Mouse (Mus musculus) G1E (cell line): Measurements from ENCODE around the gene Lin7c. TPM values are rescaled to one million over a fixed set of nuclear protein-coding genes. Genes with fewer than 3 reads are reported as not detected.

Source experiments
- ATAC-seq: 2 replicates; pipeline ENCODE4 v1.8.0; 2016; ENCODE audit warnings: mild to moderate bottlenecking; ENCODE audit not compliant: insufficient number of reproducible peaks, poor library complexity, low FRiP score, severe bottlenecking; ENCODE audit errors: extremely low read depth
- DNase-seq: peaks from one replicate; pipeline ENCODE4 v3.0.0; 2012; ENCODE audit warnings: low spot score
- H3K27me3 ChIP-seq: 2 replicates; pipeline ENCODE4 v1.6.1; 2012; ENCODE audit warnings: mild to moderate bottlenecking, low read length, inconsistent platforms; ENCODE audit not compliant: insufficient read depth
- H3K36me3 ChIP-seq: replicated peaks from 2 replicates; pipeline ENCODE3; 2012; ENCODE audit warnings: mild to moderate bottlenecking, inconsistent platforms
- H3K4me1 ChIP-seq: 2 replicates; pipeline ENCODE4 v1.6.1; 2012; ENCODE audit warnings: low read depth, low read length, inconsistent platforms, mixed read lengths; ENCODE audit not compliant: insufficient read depth
- H3K4me3 ChIP-seq: 2 replicates; pipeline ENCODE4 v1.5.1; 2012; ENCODE audit warnings: low read depth, mild to moderate bottlenecking, inconsistent platforms, low read length, moderate library complexity, mixed read lengths
- H3K9me3 ChIP-seq: replicated peaks from 2 replicates; pipeline ENCODE4 v1.6.1; 2012; ENCODE audit warnings: inconsistent platforms
- CTCF ChIP-seq: IDR thresholded peaks from 2 replicates; pipeline ENCODE4 v1.5.1; 2012; ENCODE audit warnings: low read depth, low read length, inconsistent platforms, mixed read lengths
- GATA1 ChIP-seq: IDR thresholded peaks from 2 replicates; pipeline ENCODE4 v1.6.1; 2012; ENCODE audit warnings: borderline replicate concordance, low read length, inconsistent platforms, mixed read lengths
- GATA2 ChIP-seq: IDR thresholded peaks from 2 replicates; pipeline ENCODE4 v1.6.1; 2012; ENCODE audit warnings: low read depth, low read length, inconsistent platforms, borderline replicate concordance
- POLR2AphosphoS5 ChIP-seq: IDR thresholded peaks from 2 replicates; pipeline ENCODE4 v1.6.1; 2012; ENCODE audit warnings: low read depth, low read length, inconsistent platforms; ENCODE audit not compliant: insufficient replicate concordance
- TAL1 ChIP-seq: conservative IDR thresholded peaks from 2 replicates; pipeline ENCODE4 v1.6.1; 2012; ENCODE audit warnings: low read depth, low read length, inconsistent platforms, mixed read lengths
- polyA plus RNA-seq: library from polyadenylated mRNA; stranded (reverse); fragments of >175 nt; gene quantifications from 2 replicates; pipeline ENCODE4 v1.2.3, GENCODE M21; 2012
- total RNA-seq, 2 experiments: library from RNA; stranded (forward) in 1 of 2; stranded (reverse) in 1 of 2; fragments of 200-1000 nt in 1 of 2; fragments of >200 nt in 1 of 2; fragmentation: Nextera tagmentation in 1 of 2; gene quantifications; 2 replicates each; pipeline ENCODE4 v1.2.3; 2014 to 2017

Lin7c gene
- total and polyA plus RNA-seq, 3 experiments, result 4.6 to 110 (median 99.3) TPM

GRCm38 (mm10) chr2:109896311-109896710 lies 5.7 kb downstream of the Lin7c start:
- Histone ChIP-seq H3K4me3 (no peak overlapping the region), H3K4me1 (peaks cover 37% of the 10 kb centered on the region), H3K27me3 (no peaks in the 10 kb centered on the region), H3K9me3 (no peaks in the 10 kb centered on the region), H3K36me3 (peaks cover 61% of the 10 kb centered on the region)
- DNase-seq (no peak), ATAC-seq (no peak)
- TF ChIP-seq CTCF (no peak), POLR2AphosphoS5 (no peak), GATA1 (no peak), TAL1 (no peak), GATA2 (no peak)

- no peak for DNase-seq
- Histone ChIP-seq H3K4me3 (no peak overlapping the region), H3K4me1 (peaks cover 10% of the 10 kb centered on the region), H3K9me3 (no peaks in the 10 kb centered on the region), H3K27me3 (no peaks in the 10 kb centered on the region), H3K36me3 (peaks cover 41% of the 10 kb centered on the region)
- TF ChIP-seq POLR2AphosphoS5 (no peak), CTCF (no peak), TAL1 (no peak), GATA2 (no peak), GATA1 (no peak)
- no peak for ATAC-seq
Measured at GRCm38 (mm10) chr2:109902869-109903268, 12.2 kb downstream of the Lin7c start.

DNA sequence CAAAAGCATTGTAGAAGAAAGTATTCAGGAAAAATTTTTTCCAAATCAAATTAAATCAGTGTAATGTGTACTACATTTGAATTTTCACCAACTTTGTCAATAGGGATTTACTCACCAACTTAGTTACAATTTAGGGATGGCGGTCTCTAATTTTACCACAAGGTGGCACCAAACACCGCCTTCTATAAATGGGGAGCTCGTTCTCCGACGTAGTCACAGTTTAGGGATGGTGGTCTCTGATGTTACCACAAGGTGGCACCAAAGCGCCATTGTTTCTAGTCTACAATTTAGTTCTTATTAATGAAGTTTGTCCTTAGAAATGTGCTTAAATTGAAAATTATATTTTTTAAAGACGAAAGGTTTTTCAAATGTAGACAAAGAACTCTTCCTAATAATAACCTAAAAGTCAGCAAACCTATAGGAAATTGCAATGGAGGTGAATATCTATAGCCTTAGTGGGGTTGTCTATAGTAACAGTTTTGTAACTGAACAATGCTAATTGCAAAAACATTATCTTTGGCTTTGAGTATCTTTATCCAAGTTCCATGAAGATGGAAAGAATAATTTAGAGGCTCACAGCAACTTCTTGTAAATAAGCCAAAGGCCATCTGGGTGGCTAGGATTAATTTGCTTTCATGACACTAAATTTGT lies 13.6 kb downstream of the Lin7c start:
- H3K36me3 ChIP-seq, result peaks cover 32% of the 10 kb centered on the region
- peak; percentile 73 for ATAC-seq
- no peak overlapping the region for H3K4me3 ChIP-seq
- H3K4me1 ChIP-seq, result peaks cover 16% of the 10 kb centered on the region
- TF ChIP-seq CTCF (peak; percentile 83), GATA2 (no peak), GATA1 (no peak), TAL1 (no peak)
- H3K9me3 ChIP-seq, result no peaks in the 10 kb centered on the region
- no peaks in the 10 kb centered on the region for H3K27me3 ChIP-seq
- DNase-seq, result no peak

- H3K4me1 ChIP-seq, result peaks cover 19% of the 10 kb centered on the region
- ATAC-seq (0 out of 2 replicates have a peak, but pooled peaks have one; percentile 50), DNase-seq (no peak)
- peak overlapping the region; percentile 42; the same call in 1 of the 2 replicates for H3K4me3 ChIP-seq
- TF ChIP-seq GATA1 (no peak), CTCF (no peak), TAL1 (no peak), POLR2AphosphoS5 (no peak), GATA2 (no peak)
- no peaks in the 10 kb centered on the region for H3K9me3 ChIP-seq
- no peaks in the 10 kb centered on the region for H3K27me3 ChIP-seq
- no peaks in the 10 kb centered on the region for H3K36me3 ChIP-seq
Measured at GRCm38 (mm10) chr2:109909122-109909521, 18.5 kb downstream of the Lin7c start.

DNA sequence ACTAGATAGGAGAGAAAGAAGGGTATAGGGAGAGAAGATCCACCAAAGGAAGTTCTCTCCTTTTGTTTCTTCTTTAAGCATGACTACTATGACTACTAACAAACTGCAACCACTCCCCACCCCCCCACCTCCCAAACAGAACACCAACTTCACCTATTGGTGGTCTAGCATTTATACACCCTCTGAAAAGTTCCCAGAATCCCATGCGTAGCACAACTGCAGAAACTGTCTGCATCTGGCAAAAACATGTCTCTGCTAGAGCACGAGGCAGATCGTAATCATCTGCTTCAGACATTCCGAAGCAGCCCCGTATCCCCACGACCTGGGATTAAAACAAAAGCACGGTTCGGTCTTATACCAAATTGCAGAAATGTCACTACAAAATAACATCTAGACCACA lies 21.6 kb downstream of the Lin7c start:
- Histone ChIP-seq H3K9me3 (no peaks in the 10 kb centered on the region), H3K4me3 (no peak overlapping the region), H3K4me1 (peaks cover 29% of the 10 kb centered on the region), H3K36me3 (no peaks in the 10 kb centered on the region), H3K27me3 (no peaks in the 10 kb centered on the region)
- DNase-seq, result no peak
- TF ChIP-seq POLR2AphosphoS5 (no peak), GATA1 (no peak), CTCF (no peak), TAL1 (no peak), GATA2 (no peak)
- no peak for ATAC-seq

DNA sequence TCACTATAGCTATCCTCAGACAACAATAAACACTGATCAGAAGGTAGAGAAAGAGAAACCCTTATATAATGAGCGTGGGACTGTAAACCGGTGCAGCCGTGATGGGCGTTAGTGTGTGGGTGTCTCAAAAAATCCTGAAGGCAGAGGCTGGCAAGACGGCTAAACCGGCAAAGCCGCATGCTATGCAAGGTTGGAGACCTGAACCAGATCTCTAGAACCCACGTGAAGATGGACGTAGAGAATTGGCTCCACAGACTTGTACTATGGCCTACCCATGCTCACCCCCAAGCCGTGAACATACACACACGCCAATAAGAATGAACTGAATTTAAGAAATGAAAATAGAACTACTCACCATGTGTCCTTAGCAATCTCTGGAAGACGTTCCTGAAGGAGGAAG lies 22.1 kb downstream of the Lin7c start:
- H3K4me3 ChIP-seq, result no peak overlapping the region
- no peak for ATAC-seq
- H3K4me1 ChIP-seq, result peaks cover 30% of the 10 kb centered on the region
- H3K27me3 ChIP-seq, result no peaks in the 10 kb centered on the region
- DNase-seq, result no peak
- H3K36me3 ChIP-seq, result no peaks in the 10 kb centered on the region
- TF ChIP-seq POLR2AphosphoS5, result no peak
- no peak for TF ChIP-seq GATA2
- no peak for TF ChIP-seq GATA1
- TF ChIP-seq CTCF, result no peak
- no peak for TF ChIP-seq TAL1
- H3K9me3 ChIP-seq, result no peaks in the 10 kb centered on the region

DNA sequence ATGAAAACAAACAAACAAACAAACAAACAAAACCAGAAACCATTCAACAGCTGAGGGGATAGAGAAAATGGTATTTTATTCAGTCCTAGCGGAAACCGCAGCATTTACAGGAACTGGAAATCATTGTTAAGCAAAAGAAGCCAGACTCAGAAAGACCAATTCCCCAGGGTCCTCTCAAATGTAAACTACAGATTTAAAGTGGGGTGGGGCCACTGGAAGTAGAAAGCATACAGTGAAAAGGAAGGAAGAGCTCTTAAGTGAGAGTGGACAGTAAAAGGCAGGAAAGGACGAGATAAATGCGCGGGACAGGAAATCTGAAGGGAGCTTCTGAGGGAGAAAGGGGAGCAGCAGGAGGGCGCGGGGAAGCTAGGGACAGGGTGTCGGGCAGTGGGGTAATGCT lies 22.6 kb downstream of the Lin7c start:
- Histone ChIP-seq H3K4me1 (peaks cover 30% of the 10 kb centered on the region), H3K9me3 (no peaks in the 10 kb centered on the region), H3K36me3 (no peaks in the 10 kb centered on the region), H3K4me3 (no peak overlapping the region), H3K27me3 (no peaks in the 10 kb centered on the region)
- DNase-seq (no peak), ATAC-seq (no peak)
- TF ChIP-seq GATA2 (no peak), CTCF (no peak), GATA1 (no peak), TAL1 (no peak), POLR2AphosphoS5 (no peak)
